Mouse (Mus musculus) urinary bladder, postnatal 14 days (tissue): Measurements from ENCODE around the gene Tceal3.
"Not testable (repeated sequence)": the region's sequence is repeated elsewhere in the genome, so short reads cannot be mapped to it uniquely, and the experiment has no call there.

Source experiments
- DNase-seq: peaks from one replicate; pipeline ENCODE4 v3.0.0; 2021; ENCODE audit warnings: low spot score

Gene Tceal3

GRCm38 (mm10) chrX:136590199-136590896, at the start of gene Tceal3:
Tceal3 (plus strand) TSS chrX:136590842.
- DNase-seq, result no peak

GRCm38 (mm10) chrX:136543956-136544355, 46.7 kb upstream of the Tceal3 start, which contains the start of gene Kir3dl2:
Kir3dl2 (minus strand) TSS chrX:136544056.
- DNase-seq, result not testable (repeated sequence)

GRCm38 (mm10) chrX:136569094-136569493, 21.5 kb upstream of the Tceal3 start:
- DNase-seq, result not testable (repeated sequence)

GRCm38 (mm10) chrX:136584617-136585016, 6.0 kb upstream of the Tceal3 start:
- DNase-seq, result no peak

- no peak for DNase-seq
Observed at GRCm38 (mm10) chrX:136590897-136591257, 235 bp downstream of the Tceal3 start.

GRCm38 (mm10) chrX:136599416-136599815, 8.8 kb downstream of the Tceal3 start:
- peak; percentile 3 for DNase-seq

- DNase-seq, result no peak
Observed at GRCm38 (mm10) chrX:136606951-136607350, 16.3 kb downstream of the Tceal3 start.

- DNase-seq, result no peak
Observed at GRCm38 (mm10) chrX:136607395-136607794, 16.8 kb downstream of the Tceal3 start.

- no peak for DNase-seq
Observed at GRCm38 (mm10) chrX:136611346-136611745, 20.7 kb downstream of the Tceal3 start.

- DNase-seq, result not testable (repeated sequence)
Observed at GRCm38 (mm10) chrX:136615889-136616288, 25.2 kb downstream of the Tceal3 start.

- peak; percentile 21 for DNase-seq
Observed at GRCm38 (mm10) chrX:136624905-136625569, 34.4 kb downstream of the Tceal3 start.

GRCm38 (mm10) chrX:136625959-136626358, 35.3 kb downstream of the Tceal3 start:
- DNase-seq, result no peak

- no peak for DNase-seq
Observed at GRCm38 (mm10) chrX:136635116-136635515, 44.5 kb downstream of the Tceal3 start.

GRCm38 (mm10) chrX:136639754-136640153, 49.1 kb downstream of the Tceal3 start:
- no peak for DNase-seq

- DNase-seq, result not testable (repeated sequence)
Observed at GRCm38 (mm10) chrX:136645857-136646256, 55.2 kb downstream of the Tceal3 start.

- DNase-seq, result no peak
Observed at GRCm38 (mm10) chrX:136666281-136666706, 75.7 kb downstream of the Tceal3 start.

GRCm38 (mm10) chrX:136666762-136667464, 76.3 kb downstream of the Tceal3 start:
- DNase-seq, result not testable (repeated sequence)

GRCm38 (mm10) chrX:136668794-136669193, 78.2 kb downstream of the Tceal3 start:
- no peak for DNase-seq

GRCm38 (mm10) chrX:136680989-136681388, 90.3 kb downstream of the Tceal3 start:
- no peak for DNase-seq

GRCm38 (mm10) chrX:136691606-136692293, 101.1 kb downstream of the Tceal3 start:
- not testable (repeated sequence) for DNase-seq

GRCm38 (mm10) chrX:136692294-136692675, 101.6 kb downstream of the Tceal3 start:
- DNase-seq, result no peak

- DNase-seq, result no peak
Observed at GRCm38 (mm10) chrX:136693196-136693595, 102.6 kb downstream of the Tceal3 start.
